Mouse (Mus musculus) bone marrow macrophage, adult 2 months (primary cell): ENCODE data around the gene Txn2. TPM values are rescaled to one million over a fixed set of nuclear protein-coding genes. Genes with fewer than 3 reads are reported as not detected.
"Not testable (repeated sequence)": the region's sequence is repeated elsewhere in the genome, so short reads cannot be mapped to it uniquely, and the experiment has no call there.

ENCODE experiments used
- H3K27ac ChIP-seq: 2 replicates; pipeline ENCODE4 v1.5.1; 2012; ENCODE audit warnings: low read depth, low read length; ENCODE audit not compliant: insufficient read depth
- H3K4me1 ChIP-seq: 2 replicates; pipeline ENCODE4 v1.6.1; 2012; ENCODE audit warnings: low read length; ENCODE audit not compliant: control insufficient read depth, insufficient read depth
- H3K4me3 ChIP-seq: 2 replicates; pipeline ENCODE4 v1.5.1; 2012; ENCODE audit warnings: mild to moderate bottlenecking, low read length, moderate library complexity; ENCODE audit not compliant: insufficient read depth
- CTCF ChIP-seq: IDR thresholded peaks from 2 replicates; pipeline ENCODE4 v1.5.1; 2012; ENCODE audit warnings: low read depth, mild to moderate bottlenecking, low read length, moderate library complexity
- POLR2A ChIP-seq: IDR thresholded peaks from 2 replicates; pipeline ENCODE4 v1.6.1; 2012; ENCODE audit warnings: mild to moderate bottlenecking, low read depth, low read length, borderline replicate concordance
- polyA plus RNA-seq: library from polyadenylated mRNA; stranded (reverse); fragments of >200 nt; gene quantifications from 2 replicates; pipeline ENCODE4 v1.2.4, GENCODE M21; 2012; ENCODE audit not compliant: missing spikeins, insufficient read depth, insufficient read length

The Txn2 gene
- polyA plus RNA-seq, 1 experiment: 141 TPM

DNA sequence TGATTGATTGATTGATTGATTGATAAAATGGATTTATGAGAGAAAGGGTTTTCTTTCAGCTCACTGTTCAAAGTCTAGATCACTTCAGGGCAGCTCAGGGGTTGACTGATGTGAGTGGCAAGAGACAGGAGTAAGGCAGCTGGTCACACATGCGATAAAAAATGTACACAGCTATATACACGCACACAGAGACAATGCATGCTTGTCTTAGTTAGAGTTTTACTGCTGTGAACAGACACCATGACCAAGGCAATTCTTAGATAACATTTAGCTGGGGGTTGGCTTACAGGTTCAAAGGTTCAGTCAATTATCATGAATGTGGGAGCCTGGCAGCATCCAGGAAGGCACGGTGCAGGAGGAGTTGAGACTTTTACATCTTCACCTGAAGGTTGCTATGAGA, 55.8 kb downstream of the Txn2 start:
- H3K4me1 ChIP-seq: peaks cover 12% of the 10 kb centered on the region
- TF ChIP-seq POLR2A: no peak
- no peak for TF ChIP-seq CTCF
- no peak overlapping the region for H3K27ac ChIP-seq
- H3K4me3 ChIP-seq: no peak overlapping the region

DNA sequence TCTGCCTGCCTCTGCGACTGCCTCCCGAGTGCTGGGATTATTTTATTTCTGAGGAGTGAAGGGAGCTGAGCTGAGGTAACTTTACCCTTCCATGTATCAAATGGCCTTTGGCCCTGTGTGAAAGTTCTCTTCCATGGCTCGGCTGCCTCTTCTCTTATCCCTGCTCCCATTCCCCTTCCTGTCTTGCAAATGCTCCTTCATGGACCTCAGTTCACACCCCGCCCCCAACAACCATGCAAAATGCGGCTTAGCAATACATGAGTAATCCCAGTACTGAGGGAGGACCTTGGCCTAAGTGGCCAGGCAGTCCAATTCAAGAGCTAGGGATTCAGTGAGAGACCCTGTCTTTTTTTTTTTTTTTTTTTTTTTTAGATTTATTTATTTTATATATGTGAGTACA, 60.5 kb downstream of the Txn2 start:
- Histone ChIP-seq H3K4me1 (no peaks in the 10 kb centered on the region), H3K4me3 (no peak overlapping the region), H3K27ac (no peak overlapping the region)
- TF ChIP-seq POLR2A (no peak), CTCF (no peak)

DNA sequence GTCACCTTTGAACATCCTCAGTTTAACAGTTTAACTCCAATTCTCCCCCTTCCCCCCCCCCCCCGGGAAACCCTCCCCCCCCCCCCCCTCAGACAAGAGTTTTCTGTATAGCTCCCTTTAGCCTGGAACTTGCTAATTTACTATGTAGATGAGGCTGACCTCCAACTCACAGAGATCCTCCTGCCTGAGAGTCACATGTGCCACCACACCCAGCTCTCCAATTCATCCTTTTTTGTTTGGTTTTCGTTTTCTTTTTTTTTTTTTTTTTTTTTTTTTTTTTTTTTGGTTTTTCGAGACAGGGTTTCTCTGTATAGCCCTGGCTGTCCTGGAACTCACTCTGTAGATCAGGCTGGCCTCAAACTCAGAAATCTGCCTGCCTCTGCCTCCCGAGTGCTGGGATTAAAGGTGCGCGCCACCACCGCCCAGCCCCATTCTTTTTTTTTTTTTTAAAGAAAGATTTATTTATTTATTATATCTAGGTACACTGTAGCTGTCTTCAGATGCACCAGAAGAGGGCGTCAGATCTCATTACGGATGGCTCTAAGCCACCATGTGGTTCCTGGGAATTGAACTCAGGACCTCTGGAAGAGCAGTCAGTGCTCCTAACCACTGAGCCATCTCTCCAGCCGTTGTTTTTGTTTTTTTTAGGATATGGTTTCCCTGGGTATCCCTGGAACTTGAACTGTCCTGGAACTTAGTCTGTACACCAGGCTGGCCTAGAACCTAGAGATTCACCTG, 61.4 kb downstream of the Txn2 start:
- H3K4me3 ChIP-seq, H3K27ac ChIP-seq, H3K4me1 ChIP-seq: not testable (repeated sequence)

DNA sequence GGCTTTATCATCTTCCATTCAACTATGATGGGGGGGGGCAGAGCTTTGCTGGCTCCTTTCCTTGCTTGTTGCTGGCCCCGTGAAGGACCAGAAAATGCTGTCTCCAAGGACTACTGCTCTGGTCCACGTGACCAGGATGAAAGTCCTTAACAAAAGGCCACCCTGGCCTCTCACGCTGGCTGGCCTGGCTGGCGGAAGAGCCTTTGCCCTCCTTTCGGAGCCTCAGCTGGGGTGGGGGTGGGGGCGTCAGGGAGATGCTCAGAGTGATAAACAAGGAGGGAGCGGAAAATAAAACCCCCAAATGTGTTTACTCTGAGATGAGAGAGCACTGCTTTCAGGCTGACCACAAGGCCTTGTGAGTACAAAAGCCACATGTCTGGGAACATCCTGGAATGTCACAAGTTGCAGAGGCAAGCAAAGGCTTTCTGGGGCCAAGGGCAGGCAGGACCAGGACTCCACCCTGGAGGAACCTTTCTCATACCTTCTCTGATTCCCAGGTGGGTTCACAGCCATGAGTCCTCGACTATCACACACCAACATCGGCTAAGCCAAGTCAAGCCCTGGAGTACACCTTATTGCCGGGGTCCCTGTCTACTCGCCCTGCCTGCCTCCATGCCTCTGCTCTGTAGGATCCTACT, 62.1 kb downstream of the Txn2 start:
- TF ChIP-seq POLR2A (no peak), CTCF (no peak)
- Histone ChIP-seq H3K4me1 (no peaks in the 10 kb centered on the region), H3K4me3 (no peak overlapping the region), H3K27ac (no peak overlapping the region)

Other genes starting within 250 kb of the Txn2 start
- gene Apol7e, start 230.1 kb downstream of the Txn2 start, polyA plus RNA-seq: not detected in 2 replicates
- 0.72 and 1.0 TPM in 2 replicates for gene Apol9b, start 200.0 kb downstream of the Txn2 start, polyA plus RNA-seq
- gene Apol8, start 172.0 kb downstream of the Txn2 start, polyA plus RNA-seq: not detected in 2 replicates
- gene Myh9, start 86.8 kb downstream of the Txn2 start, polyA plus RNA-seq: 170 and 194 TPM in 2 replicates
- 12.3 and 13.3 TPM in 2 replicates for gene Foxred2, start 27.7 kb upstream of the Txn2 start, polyA plus RNA-seq
- gene Eif3d, start 41.8 kb upstream of the Txn2 start, polyA plus RNA-seq: 82.5 and 87.7 TPM in 2 replicates
- not detected in 2 replicates for gene Cacng2, start 191.0 kb upstream of the Txn2 start, polyA plus RNA-seq
- 19.2 and 19.8 TPM in 2 replicates for gene Ift27, start 245.1 kb upstream of the Txn2 start, polyA plus RNA-seq